Mouse (Mus musculus): ENCODE measurements around the gene Ctu2.

DNA sequence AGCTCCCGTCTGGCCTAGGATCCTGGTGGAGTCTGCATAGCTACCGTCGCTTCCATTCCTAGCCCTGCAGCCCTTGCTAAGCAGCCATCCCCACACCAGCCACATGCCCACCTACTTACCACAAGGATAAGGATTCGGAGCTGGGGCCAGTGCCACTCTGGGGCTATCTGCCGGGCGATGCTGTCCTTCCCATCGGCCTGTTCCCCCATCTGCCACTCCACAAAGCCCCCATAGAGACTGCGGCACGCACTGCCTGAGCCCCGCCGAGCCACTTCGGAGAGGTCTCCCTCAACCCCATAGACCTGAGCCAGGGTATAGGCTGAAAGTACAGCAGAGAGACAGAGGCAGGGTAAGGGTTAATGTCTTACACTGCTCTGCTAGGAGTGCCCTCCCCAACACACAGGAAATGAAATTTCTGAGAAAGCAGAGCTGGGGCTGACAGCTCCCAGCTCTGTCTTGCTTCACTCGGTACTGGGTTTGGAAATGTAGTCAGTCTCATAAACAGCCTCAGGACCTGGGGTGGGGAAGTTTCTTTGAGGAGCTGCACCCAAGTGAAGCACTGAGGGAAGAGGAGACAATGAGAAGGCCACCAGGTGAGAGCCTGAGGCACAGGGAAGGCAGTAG, 38.1 kb upstream of the Ctu2 start:
- TF ChIP-seq CTCF (conservative IDR thresholded peaks at IDR 0.05; ENCODE audit: low read length) (no peak), NANOG (IDR thresholded peaks at IDR 0.05; ENCODE audit: borderline replicate concordance, low read length) (no peak)
